Mouse (Mus musculus) limb, embryonic 15.5 days (tissue): ENCODE measurements at regions not wholly inside any gene's neighbourhood (a gene's known extent, or its start where the extent isn't known, plus 50 kb on each side); places are given as distances from the start of the nearest gene placed in this dataset.

Source experiments
- ATAC-seq: fragments of 200-750 bp; cut with Nextera tagmentation; 2 replicates; pipeline ENCODE4 v1.8.0; 2017; ENCODE audit warnings: low read depth, moderate TSS enrichment; ENCODE audit not compliant: insufficient number of reproducible peaks, low FRiP score, low TSS enrichment
- H3K27ac ChIP-seq: fragments of 300-500 bp; sonication (generic); 2 replicates; pipeline ENCODE4 v1.5.1; 2015; ENCODE audit warnings: moderate library complexity, mild to moderate bottlenecking, inconsistent platforms
- H3K27me3 ChIP-seq: fragments of 300-500 bp; sonication (generic); 2 replicates; pipeline ENCODE4 v1.6.1; 2015; ENCODE audit warnings: inconsistent platforms
- H3K36me3 ChIP-seq: fragments of 300-500 bp; sonication (generic); 2 replicates; pipeline ENCODE4 v1.6.1; 2015; ENCODE audit warnings: inconsistent platforms
- H3K4me1 ChIP-seq: fragments of 300-500 bp; sonication (generic); 2 replicates; pipeline ENCODE4 v1.6.1; 2015; ENCODE audit warnings: inconsistent platforms
- H3K4me2 ChIP-seq: fragments of 300-500 bp; sonication (generic); 2 replicates; pipeline ENCODE4 v1.6.1; 2015; ENCODE audit warnings: mild to moderate bottlenecking, inconsistent platforms
- H3K4me3 ChIP-seq: fragments of 300-500 bp; sonication (generic); 2 replicates; pipeline ENCODE4 v1.5.1; 2015; ENCODE audit warnings: mild to moderate bottlenecking, inconsistent platforms
- H3K9ac ChIP-seq: fragments of 300-500 bp; sonication (generic); 2 replicates; pipeline ENCODE4 v1.6.1; 2015; ENCODE audit warnings: inconsistent platforms
- H3K9me3 ChIP-seq: fragments of 300-500 bp; sonication (generic); 2 replicates; pipeline ENCODE4 v1.6.1; 2016; ENCODE audit warnings: inconsistent platforms
- WGBS: fragments of 180-500 bp; shearing (Covaris S2); methylation state at CpG from one replicate; pipeline ENCODE4 v1.1.7; 2015; 5-methylcytosine and 5-hydroxymethylcytosine counted together

- Histone ChIP-seq H3K4me3 (no peak overlapping the region), H3K36me3 (no peaks in the 10 kb centered on the region), H3K4me2 (no peak overlapping the region), H3K27me3 (no peaks in the 10 kb centered on the region), H3K4me1 (peaks cover 3% of the 10 kb centered on the region; the same call in 1 of the 2 replicates), H3K27ac (no peak overlapping the region), H3K9me3 (no peaks in the 10 kb centered on the region), H3K9ac (no peak overlapping the region)
- ATAC-seq, result no peak
- 45% methylated on average over 2 of the region's 2 CpGs for WGBS
Observed at GRCm38 (mm10) chr15:31961963-31962362, 215.1 kb upstream of the Tas2r119 start.

- Histone ChIP-seq H3K27ac (no peak overlapping the region), H3K4me3 (no peak overlapping the region), H3K9me3 (no peaks in the 10 kb centered on the region), H3K9ac (no peak overlapping the region), H3K4me1 (peaks cover 3% of the 10 kb centered on the region; the same call in 1 of the 2 replicates), H3K4me2 (no peak overlapping the region), H3K36me3 (no peaks in the 10 kb centered on the region), H3K27me3 (no peaks in the 10 kb centered on the region)
- 89% methylated on average over 6 of the region's 6 CpGs for WGBS
- ATAC-seq, result no peak
Observed at GRCm38 (mm10) chr15:31964911-31965310, 212.2 kb upstream of the Tas2r119 start.

GRCm38 (mm10) chr15:31965542-31965941 is 211.5 kb upstream of the Tas2r119 start:
- no peaks in the 10 kb centered on the region for H3K36me3 ChIP-seq
- H3K27ac ChIP-seq, result no peak overlapping the region
- H3K4me1 ChIP-seq, result peaks cover 3% of the 10 kb centered on the region; the same call in 1 of the 2 replicates
- no peak for ATAC-seq
- H3K4me3 ChIP-seq, result no peak overlapping the region
- H3K27me3 ChIP-seq, result no peaks in the 10 kb centered on the region
- H3K9me3 ChIP-seq, result no peaks in the 10 kb centered on the region
- no peak overlapping the region for H3K4me2 ChIP-seq
- H3K9ac ChIP-seq, result no peak overlapping the region
- 85% methylated on average over 4 of the region's 4 CpGs for WGBS

- Histone ChIP-seq H3K9me3 (no peaks in the 10 kb centered on the region), H3K27ac (no peak overlapping the region), H3K4me2 (no peak overlapping the region), H3K9ac (no peak overlapping the region), H3K4me3 (no peak overlapping the region), H3K4me1 (peaks cover 5% of the 10 kb centered on the region; the same call in 1 of the 2 replicates), H3K36me3 (no peaks in the 10 kb centered on the region), H3K27me3 (no peaks in the 10 kb centered on the region)
- 67% methylated on average over 7 of the region's 7 CpGs for whole genome bisulfite sequencing
- no peak for ATAC-seq
Observed at GRCm38 (mm10) chr15:31972891-31973290, 204.2 kb upstream of the Tas2r119 start.

- no peak overlapping the region for H3K4me2 ChIP-seq
- no peak overlapping the region for H3K4me3 ChIP-seq
- 83% methylated on average over 11 of the region's 11 CpGs for WGBS
- H3K36me3 ChIP-seq, result no peaks in the 10 kb centered on the region
- peaks cover 5% of the 10 kb centered on the region; the same call in 1 of the 2 replicates for H3K4me1 ChIP-seq
- no peak overlapping the region for H3K9ac ChIP-seq
- no peak overlapping the region for H3K27ac ChIP-seq
- ATAC-seq, result no peak
- no peaks in the 10 kb centered on the region for H3K27me3 ChIP-seq
- no peaks in the 10 kb centered on the region for H3K9me3 ChIP-seq
Observed at GRCm38 (mm10) chr15:31973889-31974288, 203.2 kb upstream of the Tas2r119 start.

GRCm38 (mm10) chr15:31976461-31976860 is 200.6 kb upstream of the Tas2r119 start:
- Histone ChIP-seq H3K27ac (no peak overlapping the region), H3K4me3 (no peak overlapping the region), H3K4me2 (no peak overlapping the region), H3K36me3 (no peaks in the 10 kb centered on the region), H3K9ac (no peak overlapping the region), H3K27me3 (no peaks in the 10 kb centered on the region), H3K9me3 (no peaks in the 10 kb centered on the region), H3K4me1 (peaks cover 8% of the 10 kb centered on the region; the same call in 1 of the 2 replicates)
- WGBS, result 32% methylated on average over 4 of the region's 4 CpGs
- ATAC-seq, result no peak

GRCm38 (mm10) chr15:31977563-31977962 is 199.5 kb upstream of the Tas2r119 start:
- no peak for ATAC-seq
- 85% methylated on average over 3 of the region's 3 CpGs for WGBS

GRCm38 (mm10) chr15:31979961-31980360 is 197.1 kb upstream of the Tas2r119 start:
- Histone ChIP-seq H3K27ac (no peak overlapping the region), H3K4me3 (no peak overlapping the region), H3K9me3 (no peaks in the 10 kb centered on the region), H3K4me1 (peaks cover 8% of the 10 kb centered on the region; the same call in 1 of the 2 replicates), H3K36me3 (no peaks in the 10 kb centered on the region), H3K9ac (no peak overlapping the region), H3K4me2 (no peak overlapping the region), H3K27me3 (no peaks in the 10 kb centered on the region)
- WGBS, result 10% methylated on average over 7 of the region's 7 CpGs
- no peak for ATAC-seq

More at GRCm38 (mm10) chr15:31977563-31977962, 199.5 kb upstream of the Tas2r119 start:
- Histone ChIP-seq H3K36me3 (no peaks in the 10 kb centered on the region), H3K4me1 (peaks cover 8% of the 10 kb centered on the region; the same call in 1 of the 2 replicates), H3K4me3 (no peak overlapping the region), H3K27me3 (no peaks in the 10 kb centered on the region), H3K9me3 (no peaks in the 10 kb centered on the region), H3K9ac (no peak overlapping the region), H3K27ac (no peak overlapping the region), H3K4me2 (no peak overlapping the region)

- Histone ChIP-seq H3K36me3 (no peaks in the 10 kb centered on the region), H3K9me3 (no peaks in the 10 kb centered on the region), H3K4me2 (no peak overlapping the region), H3K4me1 (peaks cover 8% of the 10 kb centered on the region; the same call in 1 of the 2 replicates), H3K27ac (no peak overlapping the region), H3K4me3 (no peak overlapping the region), H3K9ac (no peak overlapping the region), H3K27me3 (no peaks in the 10 kb centered on the region)
- WGBS, result 81% methylated on average over 1 of the region's 1 CpGs
- no peak for ATAC-seq
Observed at GRCm38 (mm10) chr15:31980791-31981190, 196.3 kb upstream of the Tas2r119 start.

GRCm38 (mm10) chr15:31987291-31987690 is 189.8 kb upstream of the Tas2r119 start:
- WGBS, result 58% methylated on average over 3 of the region's 3 CpGs
- no peak overlapping the region for H3K4me3 ChIP-seq
- no peak for ATAC-seq
- H3K4me2 ChIP-seq, result no peak overlapping the region
- H3K36me3 ChIP-seq, result no peaks in the 10 kb centered on the region
- no peak overlapping the region for H3K9ac ChIP-seq
- H3K27ac ChIP-seq, result no peak overlapping the region
- H3K9me3 ChIP-seq, result no peaks in the 10 kb centered on the region
- H3K27me3 ChIP-seq, result no peaks in the 10 kb centered on the region
- H3K4me1 ChIP-seq, result no peaks in the 10 kb centered on the region

GRCm38 (mm10) chr15:31989093-31989492 is 188.0 kb upstream of the Tas2r119 start:
- WGBS, result 18% methylated on average over 2 of the region's 2 CpGs

GRCm38 (mm10) chr15:31989593-31990290 is 187.3 kb upstream of the Tas2r119 start:
- Histone ChIP-seq H3K36me3 (no peaks in the 10 kb centered on the region), H3K27me3 (no peaks in the 10 kb centered on the region), H3K9me3 (no peaks in the 10 kb centered on the region), H3K27ac (no peak overlapping the region), H3K9ac (no peak overlapping the region), H3K4me3 (no peak overlapping the region), H3K4me1 (no peaks in the 10 kb centered on the region), H3K4me2 (no peak overlapping the region)
- ATAC-seq, result no peak
- 68% methylated on average over 6 of the region's 6 CpGs for WGBS

More at GRCm38 (mm10) chr15:31989093-31989492, 188.0 kb upstream of the Tas2r119 start:
- Histone ChIP-seq H3K9me3 (no peaks in the 10 kb centered on the region), H3K36me3 (no peaks in the 10 kb centered on the region), H3K4me3 (no peak overlapping the region), H3K4me2 (no peak overlapping the region), H3K9ac (no peak overlapping the region), H3K4me1 (no peaks in the 10 kb centered on the region), H3K27me3 (no peaks in the 10 kb centered on the region), H3K27ac (no peak overlapping the region)
- no peak for ATAC-seq
